Mouse (Mus musculus): ENCODE results near the gene Atad3a. TPM values are rescaled to one million over a fixed set of nuclear protein-coding genes. Genes with fewer than 3 reads are reported as not detected.

The Atad3a gene
- polyA plus RNA-seq, 1 experiment from 2014 or later: 129 TPM

DNA sequence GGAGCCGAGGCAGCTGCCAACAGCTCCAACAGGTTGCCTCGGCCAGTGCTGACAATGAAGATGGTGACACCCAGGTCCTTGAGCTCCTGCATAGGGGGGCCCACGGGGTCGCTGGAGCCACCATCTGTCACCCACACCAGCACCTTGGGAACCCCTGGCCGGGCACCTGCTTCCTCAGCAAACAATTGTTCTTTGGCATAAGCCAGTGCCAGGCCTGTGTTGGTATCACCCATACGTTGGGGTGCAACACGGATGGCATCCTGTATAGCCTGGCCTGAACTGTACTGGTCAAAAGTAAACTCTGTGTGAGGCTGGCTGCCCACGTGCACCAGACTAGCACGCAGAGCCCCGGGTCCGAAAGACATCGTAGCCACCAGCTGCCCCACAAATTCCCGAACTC is 11.9 kb upstream of the Atad3a start:
- WGBS: 91% methylated on average over 13 of the region's 13 CpGs
- H3K4me3 ChIP-seq: no peak overlapping the region
- no peak for DNase-seq (ENCODE audit: low spot score)
- no peaks in the 10 kb centered on the region for H3K36me3 ChIP-seq
- peaks cover 60% of the 10 kb centered on the region for H3K4me1 ChIP-seq
- H3K27ac ChIP-seq (replicated peaks): no peak overlapping the region
- H3K27me3 ChIP-seq (ENCODE audit: low read depth, poor library complexity, severe bottlenecking): peaks cover 57% of the 10 kb centered on the region
- no peaks in the 10 kb centered on the region for H3K9me3 ChIP-seq (replicated peaks)

DNA sequence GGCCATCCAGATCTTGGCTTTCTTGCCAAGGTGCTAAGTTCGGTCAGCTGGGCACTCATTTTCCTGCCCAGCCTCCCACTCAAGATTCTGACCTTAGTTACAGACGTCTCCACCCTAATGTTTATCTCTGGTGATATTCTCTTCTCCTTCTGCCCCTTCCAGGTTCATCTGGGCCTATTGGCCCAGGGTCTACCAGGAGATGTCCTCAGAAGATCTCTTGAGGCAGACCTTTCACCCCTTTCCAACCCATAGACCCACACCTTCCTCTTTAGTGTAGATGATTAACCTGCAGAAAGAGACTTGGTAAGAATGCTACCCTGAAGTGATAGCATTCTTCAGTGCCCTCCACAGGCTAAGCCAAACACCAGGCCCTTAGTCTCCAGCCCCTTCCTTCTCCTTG is 10.8 kb upstream of the Atad3a start:
- DNase-seq (ENCODE audit: low spot score): no peak
- Histone ChIP-seq H3K4me1 (peaks cover 49% of the 10 kb centered on the region), H3K27ac (replicated peaks) (no peak overlapping the region), H3K36me3 (no peaks in the 10 kb centered on the region), H3K9me3 (replicated peaks) (no peaks in the 10 kb centered on the region), H3K27me3 (ENCODE audit: low read depth, poor library complexity, severe bottlenecking) (peaks cover 57% of the 10 kb centered on the region), H3K4me3 (no peak overlapping the region)
- WGBS: 87% methylated on average over 2 of the region's 2 CpGs

DNA sequence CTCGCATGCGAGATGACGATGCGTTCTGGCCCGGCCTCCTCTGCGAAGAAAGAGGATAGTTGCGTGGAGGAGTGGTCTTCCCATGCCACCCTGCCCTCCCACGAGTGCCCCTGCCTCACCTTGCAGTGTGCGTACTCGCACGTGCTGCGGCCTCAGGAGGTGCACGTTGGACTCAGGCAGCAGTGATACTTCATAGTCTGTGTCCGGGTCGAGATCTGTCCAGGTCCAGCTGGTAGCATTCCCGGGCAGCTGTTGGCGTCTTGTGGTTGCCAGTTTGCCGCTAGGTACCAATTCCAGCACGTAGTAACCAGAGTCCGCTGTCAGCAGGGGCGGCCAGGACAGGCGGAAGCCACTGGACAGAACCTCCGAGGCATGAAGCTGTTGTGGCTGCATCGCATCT is 9.7 kb upstream of the Atad3a start:
- H3K4me3 ChIP-seq: peak overlapping the region; percentile 61
- peak; percentile 13 for DNase-seq (ENCODE audit: low spot score)
- H3K4me1 ChIP-seq: peaks cover 40% of the 10 kb centered on the region
- H3K36me3 ChIP-seq: no peaks in the 10 kb centered on the region
- H3K9me3 ChIP-seq (replicated peaks): no peaks in the 10 kb centered on the region
- H3K27me3 ChIP-seq (ENCODE audit: low read depth, poor library complexity, severe bottlenecking): peaks cover 53% of the 10 kb centered on the region
- 45% methylated on average over 24 of the region's 24 CpGs for WGBS
- peak overlapping the region; percentile 91 for H3K27ac ChIP-seq (replicated peaks)

DNA sequence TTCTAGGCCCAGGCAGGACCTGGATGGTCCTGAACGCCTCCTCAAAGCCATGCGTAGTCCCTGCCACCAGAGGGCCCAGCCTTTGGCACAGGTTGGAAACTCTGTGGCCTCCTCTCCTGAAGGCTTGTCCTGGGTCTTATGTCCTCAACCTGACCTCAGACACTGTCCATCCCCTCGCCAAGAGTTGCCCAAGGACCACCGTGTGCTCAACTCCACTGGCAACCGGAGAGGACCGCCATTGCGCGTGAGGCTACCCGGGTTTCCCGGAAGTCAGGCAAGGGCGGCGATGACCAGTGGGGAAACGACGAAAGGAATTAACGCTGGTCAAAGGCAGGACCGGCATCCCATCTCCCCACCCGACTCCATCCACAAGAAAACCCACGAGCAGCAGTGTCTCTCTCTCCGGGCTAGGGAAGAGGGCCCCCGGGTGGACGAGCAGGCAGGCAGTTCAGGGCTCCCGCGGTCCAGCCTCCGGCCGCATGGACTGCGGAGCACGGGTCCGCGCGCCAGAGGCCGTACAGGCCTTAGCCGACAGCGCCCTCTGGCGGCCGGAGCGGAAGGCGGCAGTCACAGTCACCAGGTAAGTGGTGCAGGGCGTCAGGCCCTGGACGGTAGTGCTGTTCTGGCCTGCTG is 9.1 kb upstream of the Atad3a start:
- peaks cover 34% of the 10 kb centered on the region for H3K4me1 ChIP-seq
- under 1% methylated on average over 37 of the region's 39 CpGs for WGBS
- H3K27ac ChIP-seq (replicated peaks): peak overlapping the region; percentile 91
- H3K27me3 ChIP-seq (ENCODE audit: low read depth, poor library complexity, severe bottlenecking): peaks cover 46% of the 10 kb centered on the region
- peak overlapping the region; percentile 61 for H3K4me3 ChIP-seq
- H3K9me3 ChIP-seq (replicated peaks): no peaks in the 10 kb centered on the region
- peak; percentile 91 for DNase-seq (ENCODE audit: low spot score)
- no peaks in the 10 kb centered on the region for H3K36me3 ChIP-seq

DNA sequence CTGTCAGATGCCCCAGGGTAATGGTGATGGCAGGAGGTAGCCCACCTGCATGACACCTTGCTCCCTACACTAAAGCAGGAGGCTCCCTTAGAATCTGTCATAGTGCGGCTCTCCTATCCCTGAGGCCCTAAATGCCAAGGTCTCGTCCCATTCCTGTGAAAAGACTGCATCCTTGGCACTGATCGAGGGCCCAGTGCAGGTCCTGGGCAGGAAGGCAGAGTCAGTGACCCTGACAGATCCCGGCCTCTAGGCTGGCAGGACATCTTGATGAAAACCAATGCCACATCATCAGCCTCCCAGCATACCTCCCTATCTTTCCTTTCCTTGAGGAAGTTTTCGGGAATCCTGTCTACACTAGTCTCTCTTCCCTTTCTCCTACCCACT is 8.6 kb upstream of the Atad3a start:
- Histone ChIP-seq H3K9me3 (replicated peaks) (no peaks in the 10 kb centered on the region), H3K36me3 (no peaks in the 10 kb centered on the region), H3K27ac (replicated peaks) (peak overlapping the region; percentile 91), H3K27me3 (ENCODE audit: low read depth, poor library complexity, severe bottlenecking) (peaks cover 41% of the 10 kb centered on the region), H3K4me3 (peak overlapping the region; percentile 61), H3K4me1 (peaks cover 28% of the 10 kb centered on the region)
- no peak for DNase-seq (ENCODE audit: low spot score)
- 64% methylated on average over 5 of the region's 5 CpGs for WGBS

DNA sequence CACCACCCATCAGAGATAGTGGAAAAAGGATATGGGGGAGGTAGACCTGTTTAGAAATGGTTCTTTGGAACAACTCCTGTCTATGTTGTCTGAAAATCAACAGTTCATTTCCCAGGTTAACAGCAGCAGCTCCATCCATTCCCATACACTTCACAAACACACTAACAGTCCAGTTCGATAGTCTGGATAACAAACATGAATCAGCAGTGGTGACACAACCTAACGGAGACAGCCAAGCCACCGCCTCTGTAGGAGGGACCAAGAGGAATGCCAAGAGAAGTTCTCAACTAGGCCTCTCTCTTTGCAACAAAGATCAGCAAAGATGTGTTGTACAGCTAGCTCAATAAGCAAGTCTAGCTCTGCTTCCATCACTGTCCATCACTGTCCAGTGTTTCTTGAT is 1.5 kb upstream of the Atad3a start:
- peak overlapping the region; percentile 77; the same call in 1 of the 2 replicates for H3K4me3 ChIP-seq
- no peaks in the 10 kb centered on the region for H3K27me3 ChIP-seq (ENCODE audit: low read depth, poor library complexity, severe bottlenecking)
- H3K9me3 ChIP-seq (replicated peaks): no peaks in the 10 kb centered on the region
- DNase-seq (ENCODE audit: low spot score): no peak
- 90% methylated on average over 3 of the region's 3 CpGs for WGBS
- no peak overlapping the region for H3K27ac ChIP-seq (replicated peaks)
- peaks cover 10% of the 10 kb centered on the region for H3K36me3 ChIP-seq
- peaks cover 35% of the 10 kb centered on the region for H3K4me1 ChIP-seq

DNA sequence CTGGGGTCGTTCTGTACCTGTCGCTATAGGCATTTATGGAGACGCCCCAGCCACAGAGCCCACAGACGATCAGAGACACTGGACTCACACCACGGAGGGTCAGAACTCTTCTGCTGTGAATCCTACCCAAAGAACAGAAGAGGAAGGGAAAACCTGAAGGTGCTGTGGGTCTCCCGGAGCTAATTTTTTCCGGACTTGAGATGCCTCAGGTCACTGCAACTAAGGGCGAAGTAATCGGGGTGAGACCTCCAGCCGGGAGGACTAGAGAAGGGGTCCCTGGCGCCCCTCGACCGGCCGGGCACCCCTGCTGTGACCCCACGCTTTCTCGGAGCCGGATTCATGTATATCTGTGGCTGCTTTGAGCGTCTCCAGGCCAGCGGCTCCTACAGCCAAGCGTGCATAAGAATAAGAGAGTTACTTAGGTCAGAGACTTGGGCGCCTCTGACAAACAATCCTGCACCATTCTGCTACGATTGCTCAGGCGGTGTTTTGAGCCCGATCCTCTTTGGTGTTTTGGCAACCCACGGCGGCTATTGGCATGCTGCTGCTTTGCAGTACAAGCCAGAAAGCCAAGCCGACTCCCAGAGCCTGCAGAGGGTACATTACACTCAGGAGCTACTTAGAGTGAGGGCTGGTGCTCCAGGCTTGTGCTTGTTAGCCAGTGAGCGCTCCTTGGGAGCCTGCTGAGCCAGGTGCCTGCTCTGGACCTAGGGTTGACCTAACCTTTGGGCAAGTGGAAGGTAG is 635 bp upstream of the Atad3a start:
- H3K36me3 ChIP-seq: peaks cover 18% of the 10 kb centered on the region
- H3K4me3 ChIP-seq: peak overlapping the region; percentile 77
- no peaks in the 10 kb centered on the region for H3K27me3 ChIP-seq (ENCODE audit: low read depth, poor library complexity, severe bottlenecking)
- 3% methylated on average over 28 of the region's 28 CpGs for WGBS
- H3K4me1 ChIP-seq: peaks cover 35% of the 10 kb centered on the region
- no peaks in the 10 kb centered on the region for H3K9me3 ChIP-seq (replicated peaks)
- no peak for DNase-seq (ENCODE audit: low spot score)
- H3K27ac ChIP-seq (replicated peaks): peak overlapping the region; percentile 84

DNA sequence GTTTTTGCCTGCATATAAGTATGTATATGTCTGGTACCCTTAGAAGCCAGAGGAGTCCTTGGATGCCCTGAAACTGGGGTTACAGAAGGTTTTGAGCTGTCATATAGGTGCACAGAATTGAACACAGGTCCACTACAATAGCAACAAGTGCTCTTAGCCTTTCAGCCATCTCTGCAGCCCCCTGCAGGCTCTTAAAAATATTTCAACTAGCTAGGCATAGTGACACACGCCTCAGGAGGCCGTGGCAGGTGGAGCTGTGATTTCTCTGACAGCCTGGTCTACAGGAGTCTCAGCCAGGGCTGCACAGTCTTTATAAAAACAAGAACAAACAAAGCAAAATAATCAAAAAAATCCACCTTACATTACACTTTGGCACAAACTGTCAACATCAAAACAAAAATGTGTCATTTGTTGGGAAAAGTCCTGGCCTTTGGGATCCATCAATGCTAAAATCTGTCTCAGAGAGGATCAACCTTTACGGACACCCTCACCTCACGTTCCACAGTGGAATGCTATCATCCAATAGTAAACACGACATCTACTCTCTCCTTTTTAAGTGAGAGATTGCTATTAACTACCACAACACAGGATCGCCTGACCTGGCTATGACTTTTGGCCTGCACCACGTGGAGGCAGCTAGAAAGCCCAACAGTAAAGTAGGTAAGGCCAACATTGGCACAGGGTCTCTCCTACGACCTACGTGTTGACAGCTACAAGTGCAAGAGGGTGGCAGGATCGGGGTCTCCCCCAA is 856 bp downstream of the Atad3a start:
- DNase-seq (ENCODE audit: low spot score): no peak
- Histone ChIP-seq H3K36me3 (peaks cover 33% of the 10 kb centered on the region), H3K9me3 (replicated peaks) (no peaks in the 10 kb centered on the region), H3K27me3 (ENCODE audit: low read depth, poor library complexity, severe bottlenecking) (no peaks in the 10 kb centered on the region), H3K27ac (replicated peaks) (peak overlapping the region; percentile 84), H3K4me3 (peak overlapping the region; percentile 77), H3K4me1 (peaks cover 35% of the 10 kb centered on the region)
- WGBS: 7% methylated on average over 10 of the region's 10 CpGs

DNA sequence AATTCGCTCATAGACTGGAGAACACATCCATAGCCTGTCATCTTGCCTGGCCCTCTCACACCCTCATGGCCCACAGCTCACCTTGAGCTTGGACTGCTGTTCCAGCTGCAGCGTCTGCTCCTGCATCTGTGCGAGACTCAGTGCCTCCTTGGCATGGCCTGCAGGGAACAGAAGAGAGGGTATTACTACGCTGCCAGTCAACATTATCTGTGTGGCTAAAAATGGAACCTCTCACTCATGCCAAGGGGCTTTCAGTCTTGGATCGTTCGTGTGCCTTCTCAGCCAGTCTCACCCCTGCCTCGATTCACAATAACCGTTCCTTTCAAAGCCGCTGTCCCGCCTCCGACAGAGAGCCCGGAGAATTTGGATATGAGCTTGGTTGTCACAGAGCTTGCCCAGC is 3.9 kb downstream of the Atad3a start:
- no peak for DNase-seq (ENCODE audit: low spot score)
- H3K27ac ChIP-seq (replicated peaks): no peak overlapping the region
- no peak overlapping the region for H3K4me3 ChIP-seq
- peaks cover 29% of the 10 kb centered on the region for H3K4me1 ChIP-seq
- 93% methylated on average over 12 of the region's 12 CpGs for WGBS
- H3K27me3 ChIP-seq (ENCODE audit: low read depth, poor library complexity, severe bottlenecking): no peaks in the 10 kb centered on the region
- peaks cover 62% of the 10 kb centered on the region for H3K36me3 ChIP-seq
- H3K9me3 ChIP-seq (replicated peaks): no peaks in the 10 kb centered on the region

DNA sequence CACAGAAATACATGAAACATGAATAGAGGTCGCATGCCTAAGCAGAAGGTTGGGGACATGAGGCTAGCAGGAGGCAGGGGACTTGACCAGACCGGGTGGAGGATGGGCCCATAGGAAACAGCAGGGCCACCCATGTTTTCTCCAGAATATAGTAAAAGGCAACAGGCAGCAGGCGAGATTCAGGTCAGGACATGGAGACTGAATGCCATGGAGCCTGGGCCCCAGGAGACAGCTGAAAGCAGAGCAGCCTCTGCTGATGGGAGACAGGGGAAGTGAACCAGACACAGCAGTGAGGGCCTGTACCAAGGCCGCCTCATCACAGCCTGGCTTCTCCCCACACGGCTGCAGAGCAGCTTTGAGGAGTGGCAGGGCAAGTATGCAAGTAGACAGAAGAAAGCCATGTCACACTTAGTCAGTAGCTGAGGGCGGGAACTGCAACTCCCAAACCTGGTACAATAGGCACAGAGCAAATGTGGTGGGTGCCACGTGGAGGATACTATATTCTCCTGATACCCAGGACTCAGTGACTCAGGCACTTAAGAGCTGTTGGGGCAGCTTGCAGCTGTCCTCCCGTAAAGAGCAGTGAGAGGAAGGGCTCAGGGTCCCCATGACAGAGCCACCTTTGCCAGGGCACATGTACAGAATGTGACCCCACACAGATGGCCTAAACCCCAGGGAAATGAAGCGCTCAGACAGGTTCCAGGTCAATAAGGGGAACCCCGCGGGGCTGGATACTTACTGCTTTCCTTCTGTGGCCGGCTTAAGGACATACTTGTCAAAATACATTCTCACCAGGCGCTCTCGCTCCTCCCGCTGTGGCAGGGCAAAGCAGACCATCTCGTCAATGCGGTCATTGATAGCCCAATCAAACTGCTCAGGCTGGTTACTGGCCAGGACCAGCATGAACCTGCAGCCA is 14.1 kb downstream of the Atad3a start:
- H3K36me3 ChIP-seq: peaks cover 100% of the 10 kb centered on the region
- no peak overlapping the region for H3K27ac ChIP-seq (replicated peaks)
- H3K4me3 ChIP-seq: no peak overlapping the region
- H3K9me3 ChIP-seq (replicated peaks): no peaks in the 10 kb centered on the region
- WGBS: 90% methylated on average over 17 of the region's 17 CpGs
- DNase-seq (ENCODE audit: low spot score): no peak
- no peaks in the 10 kb centered on the region for H3K27me3 ChIP-seq (ENCODE audit: low read depth, poor library complexity, severe bottlenecking)
- no peaks in the 10 kb centered on the region for H3K4me1 ChIP-seq

DNA sequence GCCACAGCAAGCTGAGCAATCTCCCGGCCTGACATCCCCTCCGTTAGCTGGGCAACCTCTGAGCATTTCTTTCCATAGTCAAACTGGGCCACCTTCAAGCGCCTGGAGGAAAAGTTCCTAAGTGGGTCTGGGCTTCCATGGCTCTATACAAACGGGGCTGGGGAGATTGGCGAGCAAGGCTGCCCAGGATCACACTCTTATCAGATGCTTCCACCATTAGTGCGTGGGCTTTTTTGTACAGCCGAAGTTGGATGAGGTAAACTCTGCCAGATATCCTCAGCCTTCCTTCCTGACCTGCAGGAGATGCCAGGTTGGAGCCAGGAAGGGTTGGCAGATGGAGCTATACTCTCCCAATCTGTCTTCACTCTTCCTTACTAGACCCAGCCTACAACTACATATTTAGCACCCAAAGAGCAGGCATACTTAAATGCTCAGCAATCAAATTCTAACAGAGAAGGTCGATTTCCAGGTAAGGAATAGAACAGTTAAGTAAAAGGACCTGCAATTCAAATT is 14.8 kb downstream of the Atad3a start:
- H3K4me3 ChIP-seq: no peak overlapping the region
- no peaks in the 10 kb centered on the region for H3K27me3 ChIP-seq (ENCODE audit: low read depth, poor library complexity, severe bottlenecking)
- no peak overlapping the region for H3K27ac ChIP-seq (replicated peaks)
- H3K4me1 ChIP-seq: no peaks in the 10 kb centered on the region
- DNase-seq (ENCODE audit: low spot score): no peak
- H3K9me3 ChIP-seq (replicated peaks): no peaks in the 10 kb centered on the region
- 89% methylated on average over 8 of the region's 8 CpGs for WGBS
- peaks cover 100% of the 10 kb centered on the region for H3K36me3 ChIP-seq

DNA sequence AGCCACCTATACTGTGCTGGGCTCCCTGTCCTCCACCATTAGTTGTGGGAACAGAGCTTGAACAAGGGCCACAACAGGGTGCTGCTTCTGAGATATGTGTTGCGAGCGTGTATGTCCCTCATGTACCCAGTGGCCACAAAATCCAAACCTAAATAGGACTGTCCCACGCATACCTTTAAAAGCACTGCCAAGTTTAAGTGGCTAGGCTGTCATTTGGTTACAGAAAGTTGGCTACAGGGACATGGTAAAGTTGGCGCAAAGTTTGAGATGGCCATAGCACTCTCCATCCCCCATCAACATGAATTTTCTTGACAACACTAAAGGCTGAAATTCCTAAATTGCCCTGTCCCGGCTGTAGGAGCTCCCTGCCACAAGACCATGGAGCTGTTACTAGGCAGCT is 15.8 kb downstream of the Atad3a start:
- Histone ChIP-seq H3K9me3 (replicated peaks) (no peaks in the 10 kb centered on the region), H3K36me3 (peaks cover 100% of the 10 kb centered on the region), H3K4me1 (no peaks in the 10 kb centered on the region), H3K27me3 (ENCODE audit: low read depth, poor library complexity, severe bottlenecking) (no peaks in the 10 kb centered on the region), H3K27ac (replicated peaks) (no peak overlapping the region), H3K4me3 (no peak overlapping the region)
- WGBS: 93% methylated on average over 5 of the region's 5 CpGs
- no peak for DNase-seq (ENCODE audit: low spot score)

Data from midbrain, embryonic 10.5 days (tissue).